Mouse (Mus musculus) heart, postnatal 0 days (tissue): ENCODE results near the gene Axin1.

ENCODE experiments used
- CTCF ChIP-seq: IDR thresholded peaks from 2 replicates; pipeline ENCODE4 v1.5.1; 2016; ENCODE audit warnings: antibody characterized with exemption, control low read depth, low read depth
- EP300 ChIP-seq: IDR thresholded peaks from 2 replicates; pipeline ENCODE4 v1.6.1; 2016; ENCODE audit warnings: antibody characterized with exemption, low read depth

DNA sequence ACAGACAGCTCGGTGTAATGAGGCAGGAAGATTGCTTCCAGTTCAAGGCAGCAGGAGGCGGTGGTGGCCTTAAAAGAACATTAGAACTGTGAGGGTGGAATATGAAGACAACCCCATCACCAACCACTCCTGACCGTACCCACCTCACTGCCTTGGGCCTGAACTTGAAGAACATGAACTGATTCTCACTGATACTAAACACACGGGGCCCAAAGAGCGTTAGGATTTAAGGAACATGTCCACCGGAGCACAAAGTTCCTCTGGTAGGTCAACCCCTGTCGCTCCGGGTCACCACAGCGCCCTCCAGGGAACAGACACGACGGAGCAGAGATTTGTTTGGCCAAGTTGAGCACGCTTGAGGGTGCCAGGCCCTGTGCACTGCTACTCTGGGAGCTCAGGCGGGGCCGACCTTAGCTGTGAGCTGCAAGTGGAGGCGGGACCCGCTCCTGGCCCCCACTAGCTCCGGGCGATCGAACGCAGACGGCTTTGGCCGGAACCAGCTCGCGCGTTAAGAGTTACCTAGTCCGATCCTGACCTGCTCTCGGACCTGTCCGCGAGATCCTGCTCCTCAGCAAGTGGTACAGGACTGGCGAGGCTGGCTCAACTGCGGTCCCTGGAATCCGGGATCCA lies 105.1 kb downstream of the Axin1 start:
- no peak for TF ChIP-seq EP300
- TF ChIP-seq CTCF, result peak; percentile 41
